8 mouse cellular contexts compared by ENCODE assay signal in the genomic region with DNA sequence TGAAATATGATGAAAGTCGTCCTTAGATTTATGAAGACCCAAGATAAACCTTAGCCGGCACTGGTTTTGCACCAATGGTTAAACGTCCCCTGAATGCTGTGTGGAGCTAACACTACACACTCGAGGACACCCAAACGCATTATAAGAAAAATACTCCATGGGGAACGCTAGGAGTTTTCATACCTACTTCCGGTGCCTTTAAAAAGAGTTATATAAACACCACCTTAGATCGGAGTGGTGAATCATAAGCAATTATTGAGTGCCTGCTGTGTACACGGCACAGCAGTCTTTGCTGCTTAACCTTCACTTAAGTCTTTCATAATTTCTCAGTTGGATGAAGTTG. TPM values are rescaled to one million over a fixed set of nuclear protein-coding genes. Genes with fewer than 3 reads are reported as not detected.
DNase-seq lines count a peak whose midpoint lies in the region; ATAC-seq lines count a peak whose summit lies in the region.

No protein-coding gene starts in this region.

- no peaks in the 10 kb centered on the region for H3K9me3 ChIP-seq in kidney, embryonic 14.5 days (ENCODE audit: control insufficient read depth, low read length)
- H3K9me3 ChIP-seq in hindbrain, embryonic 15.5 days = no peaks in the 10 kb centered on the region
- H3K9me3 ChIP-seq in midbrain, embryonic 15.5 days = no peaks in the 10 kb centered on the region

- ATAC-seq in kidney, embryonic 14.5 days (ENCODE audit: low FRiP score, low TSS enrichment) = no peak
- no peak for ATAC-seq in hindbrain, embryonic 15.5 days (ENCODE audit: low FRiP score, low read depth)
- ATAC-seq in midbrain, embryonic 15.5 days (replicated peaks) = no peak

- peak overlapping the region; percentile 86 for H3K4me3 ChIP-seq in kidney, embryonic 14.5 days (ENCODE audit: low read length)
- H3K4me3 ChIP-seq in brown adipose tissue, adult 24 weeks (ENCODE audit: insufficient read depth, low read depth, low read length) = peak overlapping the region; percentile 79
- peak overlapping the region; percentile 95 for H3K4me3 ChIP-seq in hindbrain, embryonic 15.5 days
- H3K4me3 ChIP-seq in midbrain, embryonic 15.5 days = peak overlapping the region; percentile 69

- no peaks in the 10 kb centered on the region for H3K27me3 ChIP-seq in kidney, embryonic 14.5 days (ENCODE audit: control insufficient read depth, insufficient read depth, low read length)
- no peaks in the 10 kb centered on the region for H3K27me3 ChIP-seq in hindbrain, embryonic 15.5 days
- 0 out of 2 replicates have a peak, but pooled peaks cover 2% of the 10 kb centered on the region for H3K27me3 ChIP-seq in midbrain, embryonic 15.5 days (replicated peaks)

- no peaks in the 10 kb centered on the region for H3K36me3 ChIP-seq in kidney, embryonic 14.5 days (ENCODE audit: control insufficient read depth, insufficient read depth, low read length)
- H3K36me3 ChIP-seq in hindbrain, embryonic 15.5 days = no peaks in the 10 kb centered on the region
- no peaks in the 10 kb centered on the region for H3K36me3 ChIP-seq in midbrain, embryonic 15.5 days (replicated peaks)

- no peak for DNase-seq in kidney, postnatal 36 days
- no peak for DNase-seq in left cerebral cortex, postnatal 10 days (ENCODE audit: extremely low spot score in 1 of 2, low spot score in 2 of 2)
- DNase-seq in urinary bladder, postnatal 10 days (ENCODE audit: low spot score) = no peak
- DNase-seq in gastrocnemius, adult 18-20 months (ENCODE audit: low spot score) = no peak

- peak overlapping the region; percentile 56 for H3K4me2 ChIP-seq in kidney, embryonic 14.5 days (replicated peaks; ENCODE audit: low read depth, low read length)
- H3K4me2 ChIP-seq in hindbrain, embryonic 15.5 days = peak overlapping the region; percentile 65
- H3K4me2 ChIP-seq in midbrain, embryonic 15.5 days = peak overlapping the region; percentile 73

- peak overlapping the region; percentile 99 for H3K9ac ChIP-seq in kidney, embryonic 14.5 days (ENCODE audit: low read depth, low read length)
- H3K9ac ChIP-seq in hindbrain, embryonic 15.5 days = peak overlapping the region; percentile 91
- peak overlapping the region; percentile 99 for H3K9ac ChIP-seq in midbrain, embryonic 15.5 days

- WGBS in kidney, embryonic 14.5 days = 3% methylated on average over 9 of the region's 9 CpGs
- 9% methylated on average over 9 of the region's 9 CpGs for WGBS in hindbrain, embryonic 15.5 days
- 11% methylated on average over 9 of the region's 9 CpGs for WGBS in midbrain, embryonic 15.5 days

- 0 out of 2 replicates have a peak, but pooled peaks cover 3% of the 10 kb centered on the region for H3K4me1 ChIP-seq in kidney, embryonic 14.5 days (ENCODE audit: control insufficient read depth, insufficient read depth, low read length)
- H3K4me1 ChIP-seq in brown adipose tissue, adult 24 weeks (ENCODE audit: control insufficient read depth, insufficient read depth, insufficient read length, low read length) = no peaks in the 10 kb centered on the region
- H3K4me1 ChIP-seq in hindbrain, embryonic 15.5 days (replicated peaks) = peaks cover 31% of the 10 kb centered on the region
- peaks cover 24% of the 10 kb centered on the region for H3K4me1 ChIP-seq in midbrain, embryonic 15.5 days

- intact Hi-C loops in left cerebral cortex, postnatal 10 days (cut with DNase I) = loop anchor here (5.0 kb wide), 1 partner anchor 216 kb away; no protein-coding TSS in a partner anchor

- H3K27ac ChIP-seq in kidney, embryonic 14.5 days (ENCODE audit: low read depth, low read length) = peak overlapping the region; percentile 100
- H3K27ac ChIP-seq in brown adipose tissue, adult 24 weeks (replicated peaks; ENCODE audit: low read depth, low read length) = peak overlapping the region; percentile 100
- H3K27ac ChIP-seq in hindbrain, embryonic 15.5 days (replicated peaks) = peak overlapping the region; percentile 100
- peak overlapping the region; percentile 100 for H3K27ac ChIP-seq in midbrain, embryonic 15.5 days

RNA-seq across cellular contexts. Expression of gene Arid1b, which starts 0.7 kb away (rescaled TPM):
- 17.1 and 19.2 TPM in 2 replicates for polyA plus RNA-seq in kidney, embryonic 14.5 days (2014; fragmentation: Nextera tagmentation; extraction: Ambion mirVana)
- 11.1 and 13.9 TPM in 2 replicates for polyA plus RNA-seq in brown adipose tissue, adult 24 weeks (2012; ENCODE audit: insufficient read depth, insufficient read length, missing spikeins)
- 12.5 and 14.3 TPM in 2 replicates for polyA plus RNA-seq in hindbrain, embryonic 15.5 days (2015; fragmentation: Nextera tagmentation; extraction: Ambion mirVana)
- 14.4 and 16.5 TPM in 2 replicates for polyA plus RNA-seq in midbrain, embryonic 15.5 days (2015; fragmentation: Nextera tagmentation; extraction: Ambion mirVana)
- total RNA-seq in left cerebral cortex, postnatal 10 days (2021) = 10 to 100 TPM; 77.4 to 83.3 TPM
- total RNA-seq in gastrocnemius, adult 18-20 months (2021) = 10 to 100 TPM; 35.4 to 37.0 TPM
